Mouse (Mus musculus) CH12.LX (cell line): ENCODE results near the gene Galnt4. TPM values are rescaled to one million over a fixed set of nuclear protein-coding genes. Genes with fewer than 3 reads are reported as not detected.

Experiments
- DNase-seq: peaks from one replicate; pipeline ENCODE4 v3.0.0-alpha.2; 2013; ENCODE audit errors: extremely low read depth
- H3K27ac ChIP-seq: 2 replicates; pipeline ENCODE4 v1.5.1; 2012; ENCODE audit warnings: low read depth, mild to moderate bottlenecking, control low read depth, moderate library complexity; ENCODE audit not compliant: insufficient read depth
- H3K27me3 ChIP-seq: replicated peaks from 2 replicates; pipeline ENCODE3; 2012; ENCODE audit warnings: inconsistent platforms
- H3K36me3 ChIP-seq, 2 experiments: replicated peaks in 1 of 2; 2 replicates each; pipeline versions ENCODE3 to v1.6.1; 2012; ENCODE audit warnings: inconsistent platforms in 1 of 2, low read length in 1 of 2, mild to moderate bottlenecking in 1 of 2, mixed read lengths in 1 of 2, moderate library complexity in 1 of 2; ENCODE audit not compliant: control insufficient read depth in 1 of 2, insufficient read depth in 1 of 2
- H3K4me1 ChIP-seq, 2 experiments: 2 replicates each; pipeline ENCODE4 v1.6.1; 2012; ENCODE audit warnings: inconsistent platforms in 1 of 2, moderate library complexity in 1 of 2; ENCODE audit not compliant: insufficient read depth in 2 of 2, control insufficient read depth in 1 of 2
- H3K4me2 ChIP-seq: 2 replicates; pipeline ENCODE4 v1.6.1; 2012; ENCODE audit warnings: low read depth, mild to moderate bottlenecking, control low read depth; ENCODE audit not compliant: poor library complexity, insufficient read depth, severe bottlenecking
- H3K4me3 ChIP-seq, 3 experiments: fragments of 150-350 bp in 1 of 3; sonication (generic) in 1 of 3; replicated peaks in 1 of 3; 2 replicates each; pipeline versions ENCODE3 to v1.5.1; 2011 to 2012; ENCODE audit warnings: low read depth in 2 of 3, low read length in 2 of 3, mild to moderate bottlenecking in 2 of 3, moderate library complexity in 2 of 3, control low read depth in 1 of 3, improper control_type of control experiment in 1 of 3, inconsistent platforms in 1 of 3, mixed read lengths in 1 of 3; ENCODE audit not compliant: poor library complexity in 1 of 3
- H3K79me2 ChIP-seq: replicated peaks from 2 replicates; pipeline ENCODE4 v1.6.1; 2012; ENCODE audit warnings: mild to moderate bottlenecking, moderate library complexity; ENCODE audit not compliant: control insufficient read depth, poor library complexity, insufficient read depth, severe bottlenecking; ENCODE audit errors: extremely low read depth
- H3K9ac ChIP-seq: 2 replicates; pipeline ENCODE4 v1.6.1; 2012; ENCODE audit warnings: low read depth, mild to moderate bottlenecking, control low read depth, moderate library complexity; ENCODE audit not compliant: insufficient read depth
- H3K9me3 ChIP-seq: replicated peaks from 2 replicates; pipeline ENCODE3; 2012; ENCODE audit warnings: low read length, inconsistent platforms, mixed read lengths
- BHLHE40 ChIP-seq: IDR thresholded peaks from 2 replicates; pipeline ENCODE4 v1.6.1; 2011; ENCODE audit warnings: mild to moderate bottlenecking, low read depth, low read length, improper control_type of control experiment
- ETS1 ChIP-seq: conservative IDR thresholded peaks from 2 replicates; pipeline ENCODE4 v1.6.1; 2012; ENCODE audit warnings: low read depth, mild to moderate bottlenecking, inconsistent platforms, low read length, improper control_type of control experiment, moderate library complexity
- GABPA ChIP-seq: IDR thresholded peaks from 2 replicates; pipeline ENCODE4 v1.6.1; 2012; ENCODE audit warnings: low read depth, low read length, improper control_type of control experiment, inconsistent platforms; ENCODE audit not compliant: insufficient replicate concordance
- IRF4 ChIP-seq: IDR thresholded peaks from 2 replicates; pipeline ENCODE4 v1.6.1; 2014; ENCODE audit warnings: low read depth, mild to moderate bottlenecking, inconsistent platforms, low read length, improper control_type of control experiment
- JUN ChIP-seq: IDR thresholded peaks from 2 replicates; pipeline ENCODE4 v1.6.1; 2011; ENCODE audit warnings: low read depth, mild to moderate bottlenecking, low read length, improper control_type of control experiment, moderate library complexity; ENCODE audit not compliant: insufficient read depth
- KAT2A ChIP-seq: IDR thresholded peaks from 2 replicates; pipeline ENCODE4 v1.6.1; 2012; ENCODE audit warnings: low read length, improper control_type of control experiment, inconsistent platforms; ENCODE audit not compliant: insufficient replicate concordance
- MAFK ChIP-seq: IDR thresholded peaks from 2 replicates; pipeline ENCODE4 v1.6.1; 2011; ENCODE audit warnings: low read length, improper control_type of control experiment; ENCODE audit not compliant: insufficient replicate concordance
- MAX ChIP-seq: IDR thresholded peaks from 2 replicates; pipeline ENCODE4 v1.6.1; 2011; ENCODE audit warnings: low read length, improper control_type of control experiment
- MAZ ChIP-seq: IDR thresholded peaks from 2 replicates; pipeline ENCODE4 v1.6.1; 2012; ENCODE audit warnings: low read depth, mild to moderate bottlenecking, inconsistent platforms, low read length, improper control_type of control experiment, moderate library complexity
- MEF2A ChIP-seq: IDR thresholded peaks from 2 replicates; pipeline ENCODE4 v1.6.1; 2014; ENCODE audit warnings: low read depth, mild to moderate bottlenecking, inconsistent platforms, low read length, improper control_type of control experiment, borderline replicate concordance
- MXI1 ChIP-seq: IDR thresholded peaks from 2 replicates; pipeline ENCODE4 v1.6.1; 2011; ENCODE audit warnings: mild to moderate bottlenecking, low read depth, low read length, improper control_type of control experiment
- NRF1 ChIP-seq: IDR thresholded peaks from 2 replicates; pipeline ENCODE4 v1.6.1; 2014; ENCODE audit warnings: low read depth, mild to moderate bottlenecking, inconsistent platforms, low read length, improper control_type of control experiment, moderate library complexity
- POLR2AphosphoS2 ChIP-seq: IDR thresholded peaks from 2 replicates; pipeline ENCODE4 v1.6.1; 2011; ENCODE audit warnings: low read depth, low read length, improper control_type of control experiment
- RCOR1 ChIP-seq: conservative IDR thresholded peaks from 2 replicates; pipeline ENCODE4 v1.6.1; 2012; ENCODE audit warnings: low read depth, mild to moderate bottlenecking, inconsistent platforms, low read length, improper control_type of control experiment
- SIN3A ChIP-seq: IDR thresholded peaks from 2 replicates; pipeline ENCODE4 v1.6.1; 2012; ENCODE audit warnings: low read length, improper control_type of control experiment, inconsistent platforms
- SMC3 ChIP-seq: IDR thresholded peaks from 2 replicates; pipeline ENCODE4 v1.6.1; 2011; ENCODE audit warnings: low read depth, low read length, improper control_type of control experiment
- TBP ChIP-seq: conservative IDR thresholded peaks from 2 replicates; pipeline ENCODE4 v1.6.1; 2011; ENCODE audit warnings: low read depth, low read length, improper control_type of control experiment
- TCF12 ChIP-seq: IDR thresholded peaks from 2 replicates; pipeline ENCODE4 v1.6.1; 2014; ENCODE audit warnings: low read depth, mild to moderate bottlenecking, inconsistent platforms, low read length, improper control_type of control experiment
- USF2 ChIP-seq: conservative IDR thresholded peaks from 2 replicates; pipeline ENCODE4 v1.6.1; 2011; ENCODE audit warnings: low read depth, low read length, improper control_type of control experiment
- dilution Hi-C: fragments of 300-500 bp; cut with MboI; formaldehyde crosslinking; loops from 2 replicates; pipeline ENCODE4 v1.14.3; 2020; ENCODE audit warnings: low sequenced_read_pairs; ENCODE audit not compliant: extremely low pct_unique_long_range_greater_than_20kb, extremely low pct_ligation_motif_present
- in situ Hi-C: fragments of 300-500 bp; cut with MboI; formaldehyde crosslinking; loops from 3 replicates; pipeline ENCODE4 v1.14.3; 2019; ENCODE audit warnings: low sequenced_read_pairs, low pct_ligation_motif_present, low pct_unique_long_range_greater_than_20kb, mixed read lengths
- polyA plus RNA-seq: library from polyadenylated mRNA; unstranded; fragments of >175 nt; gene quantifications from 2 replicates; pipeline ENCODE4 v1.2.1, GENCODE M21; 2012; ENCODE audit warnings: low read depth; ENCODE audit not compliant: insufficient read length
- total RNA-seq, 2 experiments: library from RNA; depleted of rRNA; stranded (reverse); fragments of 300-350 nt in 1 of 2; fragments of >200 nt in 1 of 2; gene quantifications; 2 replicates each; pipeline ENCODE4 v1.2.3; 2012 to 2014

The Galnt4 gene
- total and polyA plus RNA-seq, 3 experiments = 4.4 to 4.7 (median 4.6) TPM

GRCm38 (mm10) chr10:99060588-99060987, 47.4 kb upstream of the Galnt4 start:
- Histone ChIP-seq H3K27me3 (no peaks in the 10 kb centered on the region), H3K27ac (no peak overlapping the region), H3K9me3 (no peaks in the 10 kb centered on the region), H3K9ac (no peak overlapping the region), H3K4me1 (peaks cover 0 to 5% of the 10 kb centered on the region in 2 experiments; a peak in 1 of 4 replicates), H3K4me2 (no peak overlapping the region), H3K4me3 (no peak overlapping the region), H3K36me3 (no peaks in the 10 kb centered on the region), H3K79me2 (no peaks in the 10 kb centered on the region)
- dilution Hi-C loops (no loop called here), in situ Hi-C loops (no loop called here)
- DNase-seq = no peak
- TF ChIP-seq SMC3 = no peak
- no peak for TF ChIP-seq MAX
- TF ChIP-seq ETS1 = no peak
- no peak for TF ChIP-seq RCOR1
- TF ChIP-seq TCF12 = no peak
- TF ChIP-seq MAFK = no peak
- no peak for TF ChIP-seq MXI1
- no peak for TF ChIP-seq MAZ

- Histone ChIP-seq H3K27ac (no peak overlapping the region), H3K79me2 (no peaks in the 10 kb centered on the region)
These were observed 46.5 kb upstream of the Galnt4 start for GRCm38 (mm10) chr10:99061418-99061817.

GRCm38 (mm10) chr10:99062546-99062945, 45.4 kb upstream of the Galnt4 start:
- Histone ChIP-seq H3K27ac (no peak overlapping the region), H3K9ac (no peak overlapping the region), H3K79me2 (no peaks in the 10 kb centered on the region), H3K4me2 (no peak overlapping the region), H3K36me3 (no peaks in the 10 kb centered on the region), H3K4me3 (no peak overlapping the region), H3K4me1 (peaks cover 0 to 5% of the 10 kb centered on the region in 2 experiments; a peak in 1 of 4 replicates), H3K27me3 (no peaks in the 10 kb centered on the region)
- dilution Hi-C loops (no loop called here), in situ Hi-C loops (no loop called here)
- no peak for DNase-seq
- TF ChIP-seq IRF4 (no peak), GABPA (no peak)
- TF ChIP-seq, all 38 proteins: peak for 0
- H3K9me3 ChIP-seq = no peaks in the 10 kb centered on the region

More at GRCm38 (mm10) chr10:99061418-99061817, 46.5 kb upstream of the Galnt4 start:
- no peak overlapping the region for H3K4me2 ChIP-seq
- TF ChIP-seq USF2 (no peak), MXI1 (no peak), BHLHE40 (no peak), MEF2A (no peak), KAT2A (no peak), MAFK (no peak), ETS1 (no peak), JUN (no peak), NRF1 (no peak), GABPA (no peak), MAX (no peak), MAZ (no peak), POLR2AphosphoS2 (no peak), TBP (no peak), SIN3A (no peak)
- TF ChIP-seq, all 38 proteins: peak for 0
- Histone ChIP-seq H3K4me1 (peaks cover 0 to 5% of the 10 kb centered on the region in 2 experiments; a peak in 1 of 4 replicates), H3K9ac (no peak overlapping the region), H3K36me3 (no peaks in the 10 kb centered on the region), H3K27me3 (no peaks in the 10 kb centered on the region), H3K9me3 (no peaks in the 10 kb centered on the region), H3K4me3 (no peak overlapping the region)
- in situ Hi-C loops = no loop called here
- dilution Hi-C loops = no loop called here
- DNase-seq = no peak
